Mouse (Mus musculus) megakaryocyte, adult 5-6 weeks (primary cell): ENCODE measurements around the gene Ccdc134. TPM values are rescaled to one million over a fixed set of nuclear protein-coding genes. Genes with fewer than 3 reads are reported as not detected.
A peak's percentile ranks its signal among the peaks of the same experiment; 100 is the strongest.

Source experiments
- ATAC-seq: 2 replicates; pipeline ENCODE4 v1.8.0; 2016; ENCODE audit warnings: mild to moderate bottlenecking, inconsistent platforms; ENCODE audit not compliant: poor library complexity, severe bottlenecking
- total RNA-seq, 2 experiments: library from RNA; stranded (forward) in 1 of 2; stranded (reverse) in 1 of 2; fragments of 153-499, 151-499 nt in 1 of 2; fragments of 221-1000, 200-1000 nt in 1 of 2; gene quantifications; 2 replicates each; pipeline versions ENCODE4 v1.2.3 to v1.2.4; 2015 to 2017

Gene Ccdc134
- total RNA-seq, 2 experiments from 2014 or later: 8.8 to 23.5 TPM

- ATAC-seq: 0 out of 2 replicates have a peak, but pooled peaks have one; percentile 6
Measured at GRCm38 (mm10) chr15:82147611-82148111, 19.9 kb downstream of the Ccdc134 start.

- ATAC-seq: no peak
Measured at GRCm38 (mm10) chr15:82148510-82148911, 20.8 kb downstream of the Ccdc134 start.

GRCm38 (mm10) chr15:82150042-82150441 is 22.3 kb downstream of the Ccdc134 start:
- no peak for ATAC-seq

- ATAC-seq: no peak
Measured at GRCm38 (mm10) chr15:82151176-82151575, 23.5 kb downstream of the Ccdc134 start.

GRCm38 (mm10) chr15:82152022-82152421 is 24.3 kb downstream of the Ccdc134 start:
- ATAC-seq: peak; percentile 55

GRCm38 (mm10) chr15:82152435-82152834 is 24.7 kb downstream of the Ccdc134 start:
- ATAC-seq: no peak

GRCm38 (mm10) chr15:82156298-82156697 is 28.6 kb downstream of the Ccdc134 start:
- no peak for ATAC-seq

GRCm38 (mm10) chr15:82156902-82157301 is 29.2 kb downstream of the Ccdc134 start:
- peak; percentile 77 for ATAC-seq

GRCm38 (mm10) chr15:82158243-82159035 is 30.7 kb downstream of the Ccdc134 start:
- no peak for ATAC-seq

- no peak for ATAC-seq
Measured at GRCm38 (mm10) chr15:82159471-82159870, 31.7 kb downstream of the Ccdc134 start.

GRCm38 (mm10) chr15:82160731-82161640 is 33.3 kb downstream of the Ccdc134 start:
- no peak for ATAC-seq

- ATAC-seq: no peak
Measured at GRCm38 (mm10) chr15:82161965-82162600, 34.4 kb downstream of the Ccdc134 start.

GRCm38 (mm10) chr15:82163356-82164060 is 35.8 kb downstream of the Ccdc134 start:
- peak; percentile 39 for ATAC-seq

GRCm38 (mm10) chr15:82164061-82164399 is 36.3 kb downstream of the Ccdc134 start:
- ATAC-seq: no peak

GRCm38 (mm10) chr15:82164496-82164895 is 36.8 kb downstream of the Ccdc134 start:
- no peak for ATAC-seq

- ATAC-seq: peak; percentile 75
Measured at GRCm38 (mm10) chr15:82165332-82166239, 37.9 kb downstream of the Ccdc134 start.

- peak; percentile 79 for ATAC-seq
Measured at GRCm38 (mm10) chr15:82166240-82167100, 38.7 kb downstream of the Ccdc134 start.
